Mouse (Mus musculus) skeletal muscle tissue, adult 2 months (tissue): ENCODE measurements around the gene Fkbp5.
"Not testable (repeated sequence)": the region's sequence is repeated elsewhere in the genome, so short reads cannot be mapped to it uniquely, and the experiment has no call there.

Experiments
- DNase-seq: peaks from one replicate; pipeline ENCODE4 v3.0.0-alpha.2; 2012; ENCODE audit warnings: low read depth, low spot score

Fkbp5 gene

GRCm38 (mm10) chr17:28517441-28517955 lies at the start of gene Fkbp5:
Gene Fkbp5 (minus strand): TSS chr17:28517527.
- peak; percentile 91 for DNase-seq

GRCm38 (mm10) chr17:28565181-28565580 lies 47.9 kb upstream of the Fkbp5 start:
- no peak for DNase-seq

DNA sequence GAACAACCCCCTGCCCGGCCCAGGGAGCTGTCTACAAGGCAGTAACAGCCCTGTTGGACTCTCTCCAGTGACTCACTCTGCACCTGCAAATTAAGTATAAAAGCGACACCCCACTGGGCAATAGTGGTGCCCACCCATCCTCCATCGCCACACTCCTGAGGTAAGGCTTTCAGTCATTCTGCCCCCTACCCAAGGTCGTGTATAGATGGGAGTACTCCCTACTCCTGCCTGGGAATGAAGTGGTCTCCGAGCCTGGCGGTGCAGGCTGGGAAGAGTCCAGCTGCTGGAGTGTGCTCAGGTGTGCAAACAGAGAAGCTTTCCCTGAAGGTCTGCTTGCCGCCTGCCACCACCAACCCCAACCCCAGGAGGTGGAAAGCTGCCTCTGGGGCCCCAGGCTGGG lies 44.3 kb upstream of the Fkbp5 start:
- no peak for DNase-seq

DNA sequence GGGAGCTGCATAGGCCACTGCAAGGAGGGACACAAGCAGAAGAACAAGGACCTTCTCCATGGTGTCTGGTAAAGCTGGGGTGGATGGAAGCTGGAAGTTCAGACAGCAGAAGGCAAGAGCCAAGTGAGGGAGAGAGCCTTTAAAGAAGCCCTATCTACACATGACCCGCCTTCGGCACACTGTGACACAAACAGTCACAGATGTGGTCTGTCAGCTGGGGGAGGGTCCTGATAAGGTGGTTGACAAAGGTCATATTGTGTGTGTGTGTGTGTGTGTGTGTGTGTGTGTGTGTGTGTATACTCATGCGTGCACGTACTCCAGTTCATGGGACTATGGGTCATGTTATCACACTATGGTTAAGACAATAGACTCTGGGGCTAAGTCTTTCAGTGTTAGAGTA lies 43.3 kb upstream of the Fkbp5 start, which contains the start of gene Clps:
Gene Clps (minus strand): TSS at position 169 of the 400 bp plus-strand sequence.
- no peak for DNase-seq

- DNase-seq = no peak
These were observed 40.4 kb upstream of the Fkbp5 start for GRCm38 (mm10) chr17:28557772-28558171.

DNA sequence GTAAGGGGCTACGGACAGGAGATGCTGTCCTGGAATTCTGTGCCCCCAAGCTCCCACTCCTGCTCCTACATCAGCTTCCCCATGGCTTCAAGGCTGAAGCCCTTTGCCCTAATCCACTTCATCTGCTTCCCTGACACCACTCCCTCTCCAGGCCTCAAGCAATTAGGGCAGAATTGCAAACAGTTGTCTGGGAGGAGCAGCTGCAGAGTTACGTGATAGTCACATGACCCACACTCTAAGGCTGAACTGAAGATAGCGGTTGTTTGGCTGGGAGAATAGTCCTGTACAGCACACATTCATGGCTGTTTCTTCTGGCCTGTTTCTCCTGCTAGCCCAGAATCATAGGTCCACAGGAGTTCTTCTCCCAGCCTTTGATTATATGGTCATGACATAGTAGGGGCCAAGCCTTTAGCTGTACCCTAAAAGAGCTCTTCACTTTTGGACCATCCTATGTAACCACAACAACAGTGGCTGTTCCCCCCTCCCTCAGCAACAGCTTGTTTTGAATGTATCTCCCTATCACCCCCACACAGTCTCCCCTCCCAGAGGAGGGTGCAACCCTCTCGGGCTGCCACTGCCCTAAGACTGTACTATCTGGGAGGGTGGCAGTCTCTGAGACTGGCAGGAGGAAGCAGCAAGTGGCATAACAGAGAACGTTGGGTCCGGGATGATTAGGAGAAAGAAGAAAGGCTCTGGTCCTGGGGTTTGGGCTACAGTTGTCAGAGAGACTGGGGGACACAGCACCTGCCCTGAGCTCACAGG lies 39.5 kb upstream of the Fkbp5 start:
- DNase-seq = no peak

GRCm38 (mm10) chr17:28554021-28554420 lies 36.7 kb upstream of the Fkbp5 start:
- DNase-seq = not testable (repeated sequence)

DNA sequence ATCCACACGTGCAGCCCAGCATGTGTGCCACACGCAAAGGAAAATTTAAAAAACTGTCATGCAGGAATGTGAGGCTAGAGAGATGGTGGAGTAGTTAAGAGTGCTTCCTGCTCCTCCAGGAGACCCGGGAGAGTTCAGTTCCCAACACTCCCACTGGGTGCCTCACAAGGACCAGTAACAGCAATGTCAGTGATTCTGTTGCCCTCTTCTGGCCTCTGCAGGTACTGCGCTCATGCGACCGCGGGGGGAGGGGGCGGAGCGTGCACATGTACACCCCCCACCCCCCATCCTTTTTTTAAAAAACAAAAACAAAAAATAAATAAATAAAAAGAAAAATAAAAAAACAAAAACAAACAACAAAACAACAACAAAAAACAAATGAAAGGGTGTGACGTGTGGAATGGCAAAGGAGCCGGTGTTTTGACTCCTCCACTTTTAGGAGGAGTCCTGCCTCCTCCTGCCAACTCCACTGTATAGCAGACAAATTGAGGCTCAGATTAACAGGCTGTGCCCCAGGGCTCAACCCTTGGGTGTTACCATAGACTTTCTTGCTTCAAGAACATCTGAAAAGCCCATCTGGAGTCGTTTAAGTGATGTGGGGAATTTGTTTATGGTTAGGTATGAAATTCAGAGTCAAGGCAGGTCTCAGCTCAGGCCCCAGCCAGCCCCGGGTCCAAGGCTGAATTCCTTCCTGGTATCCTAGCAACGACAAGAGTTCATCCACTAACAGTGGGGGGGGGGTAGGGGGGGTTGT lies 35.9 kb upstream of the Fkbp5 start:
- peak; percentile 10 for DNase-seq

DNA sequence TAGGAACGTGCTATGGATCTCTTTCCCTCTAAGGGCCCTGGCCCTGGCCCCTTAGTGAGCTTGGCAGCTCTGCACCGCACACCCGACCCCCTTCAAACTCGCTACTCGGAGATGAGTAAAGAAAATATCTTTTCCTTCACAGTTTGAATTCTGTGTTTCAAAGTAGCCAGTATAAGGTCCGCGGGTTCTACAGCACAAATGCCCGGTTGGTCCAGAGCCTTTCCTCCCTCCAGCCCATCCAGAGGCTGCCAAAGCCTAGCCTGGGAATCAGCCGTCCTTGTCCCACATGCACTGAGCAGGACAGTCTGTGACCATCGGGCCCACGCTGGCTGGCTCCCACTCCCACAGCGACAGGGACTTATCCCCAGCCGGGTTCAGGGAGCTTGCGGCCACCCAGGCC lies 31.8 kb upstream of the Fkbp5 start, which contains the start of gene Clpsl2:
Gene Clpsl2 (plus strand): TSS at position 301 of the 400 bp plus-strand sequence.
- DNase-seq = no peak

GRCm38 (mm10) chr17:28548550-28548949 lies 31.2 kb upstream of the Fkbp5 start:
- no peak for DNase-seq

DNA sequence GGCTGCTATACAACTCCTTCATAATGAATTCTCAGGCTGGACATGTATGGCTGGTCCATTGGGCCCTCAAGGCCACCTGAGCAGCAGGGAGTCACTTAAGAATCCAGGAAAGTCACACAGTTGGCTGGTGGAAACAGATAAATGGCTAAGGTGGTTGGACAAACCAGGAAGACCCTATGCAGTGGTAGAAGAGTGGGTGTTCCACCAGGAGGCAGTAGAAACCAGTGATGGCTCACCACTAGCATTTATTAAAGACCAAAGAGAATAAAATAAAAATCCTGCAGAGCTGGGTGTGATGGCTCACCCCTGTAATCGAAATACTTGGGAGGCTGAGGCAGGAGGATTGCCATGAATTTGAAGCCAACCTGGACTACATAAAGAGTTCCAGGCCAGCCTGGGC lies 29.6 kb upstream of the Fkbp5 start:
- no peak for DNase-seq

- DNase-seq = no peak
These were observed 20.6 kb upstream of the Fkbp5 start for GRCm38 (mm10) chr17:28537881-28538280.

GRCm38 (mm10) chr17:28533327-28533726 lies 16.0 kb upstream of the Fkbp5 start:
- no peak for DNase-seq

- DNase-seq = no peak
These were observed 15.2 kb upstream of the Fkbp5 start for GRCm38 (mm10) chr17:28532557-28532956.

- DNase-seq = no peak
These were observed 14.6 kb upstream of the Fkbp5 start for GRCm38 (mm10) chr17:28531946-28532345.

DNA sequence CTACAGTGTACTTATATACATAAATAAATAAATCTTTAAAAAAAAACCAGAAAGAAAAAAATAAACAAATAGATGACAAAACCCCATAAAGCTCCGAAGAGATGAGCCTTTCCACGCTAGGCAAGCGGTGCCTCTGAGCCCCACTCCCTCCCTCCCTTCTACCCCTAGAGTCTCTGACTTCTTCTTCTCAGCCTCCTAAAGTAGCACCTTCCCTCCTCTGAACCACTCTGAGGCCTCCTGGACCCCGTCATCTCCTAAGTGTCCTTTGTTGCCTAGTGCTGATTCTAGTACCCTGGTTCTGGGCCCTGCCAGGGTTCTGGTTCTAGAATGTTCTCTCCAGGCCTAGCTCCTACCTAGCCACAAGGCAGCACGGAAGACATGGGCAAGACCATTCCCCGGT lies 13.2 kb upstream of the Fkbp5 start, which contains the start of gene Armc12:
Gene Armc12 (plus strand): TSS at position 301 of the 400 bp plus-strand sequence.
- DNase-seq = no peak

DNA sequence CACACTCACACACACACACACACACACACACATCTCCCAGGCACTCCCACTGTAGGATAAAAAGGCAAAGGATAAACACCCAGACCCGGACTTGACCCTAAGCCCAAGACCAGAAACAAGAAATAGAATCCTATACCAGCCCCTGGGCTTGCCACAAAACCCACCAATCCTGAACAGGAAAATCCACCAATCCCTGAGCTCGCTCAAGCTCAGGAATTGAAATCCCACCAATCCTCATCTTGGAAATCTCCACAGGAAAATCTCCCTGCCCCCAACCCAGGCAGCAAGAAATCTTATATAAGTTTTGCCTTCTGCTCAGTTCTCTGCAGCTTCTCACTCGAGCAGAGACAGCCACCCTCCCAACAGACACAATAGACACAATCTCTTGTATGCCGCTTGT lies 11.8 kb upstream of the Fkbp5 start:
- DNase-seq = no peak

- DNase-seq = peak; percentile 75
These were observed 10.7 kb upstream of the Fkbp5 start for GRCm38 (mm10) chr17:28528043-28528351.

- no peak for DNase-seq
These were observed 10.1 kb upstream of the Fkbp5 start for GRCm38 (mm10) chr17:28527184-28528042.

GRCm38 (mm10) chr17:28524831-28525430 lies 7.6 kb upstream of the Fkbp5 start:
- DNase-seq = no peak

GRCm38 (mm10) chr17:28524009-28524695 lies 6.8 kb upstream of the Fkbp5 start:
- DNase-seq = no peak
